Mouse (Mus musculus) erythroblast, embryonic 14.5 days (primary cell): Measurements from ENCODE around the gene Tchhl1.

Source experiments
- GATA1 ChIP-seq: IDR thresholded peaks from 2 replicates; pipeline ENCODE4 v1.6.1; 2012; ENCODE audit warnings: low read length, inconsistent platforms, mixed read lengths
- TAL1 ChIP-seq: IDR thresholded peaks from 3 replicates; pipeline ENCODE4 v1.6.1; 2012; ENCODE audit warnings: low read length, inconsistent platforms, mixed read lengths

DNA sequence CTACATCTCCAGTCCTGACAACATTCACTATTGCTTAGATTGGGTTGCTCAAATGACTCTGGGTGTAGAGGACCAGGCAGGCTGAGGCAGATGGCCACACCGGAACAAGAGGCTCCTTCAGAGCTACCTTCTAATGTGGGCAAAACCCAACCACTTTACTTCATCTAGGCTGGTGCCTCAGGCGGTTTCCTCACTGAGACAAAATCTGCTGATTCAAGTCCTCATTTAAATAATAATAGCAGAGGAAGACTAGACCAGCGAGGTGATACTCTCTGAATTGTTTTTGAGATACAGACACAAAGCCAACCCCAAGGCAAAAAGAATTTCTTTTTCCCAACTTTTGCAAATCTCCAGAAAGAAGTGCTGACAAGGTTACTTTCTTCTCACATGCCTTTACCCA is 36.9 kb upstream of the Tchhl1 start:
- no peak for TF ChIP-seq GATA1
- no peak for TF ChIP-seq TAL1
